Mouse (Mus musculus) embryonic facial prominence, embryonic 15.5 days (tissue): ENCODE data around the gene 4933430I17Rik. TPM values are rescaled to one million over a fixed set of nuclear protein-coding genes. Genes with fewer than 3 reads are reported as not detected.
A peak's percentile ranks its signal among the peaks of the same experiment; 100 is the strongest.

Experiments
- ATAC-seq: fragments of 200-750 bp; cut with Nextera tagmentation; 2 replicates; pipeline ENCODE4 v1.8.0; 2017; ENCODE audit warnings: low read depth, moderate TSS enrichment; ENCODE audit not compliant: insufficient number of reproducible peaks, low FRiP score, low TSS enrichment
- H3K27ac ChIP-seq: fragments of 300-500 bp; sonication (generic); replicated peaks from 2 replicates; pipeline ENCODE4 v1.5.1; 2015; ENCODE audit warnings: mild to moderate bottlenecking, inconsistent platforms
- H3K27me3 ChIP-seq: fragments of 300-500 bp; sonication (generic); 2 replicates; pipeline ENCODE4 v1.6.1; 2015; ENCODE audit warnings: inconsistent platforms
- H3K36me3 ChIP-seq: fragments of 300-500 bp; sonication (generic); 2 replicates; pipeline ENCODE4 v1.6.1; 2015; ENCODE audit warnings: mild to moderate bottlenecking, inconsistent platforms
- H3K4me1 ChIP-seq: fragments of 300-500 bp; sonication (generic); 2 replicates; pipeline ENCODE4 v1.6.1; 2015; ENCODE audit warnings: inconsistent platforms
- H3K4me2 ChIP-seq: fragments of 300-500 bp; sonication (generic); replicated peaks from 2 replicates; pipeline ENCODE4 v1.6.1; 2015; ENCODE audit warnings: mild to moderate bottlenecking, inconsistent platforms
- H3K4me3 ChIP-seq: fragments of 300-500 bp; sonication (generic); replicated peaks from 2 replicates; pipeline ENCODE4 v1.5.1; 2015; ENCODE audit warnings: mild to moderate bottlenecking, inconsistent platforms
- H3K9ac ChIP-seq: fragments of 300-500 bp; sonication (generic); 2 replicates; pipeline ENCODE4 v1.6.1; 2015; ENCODE audit warnings: inconsistent platforms
- H3K9me3 ChIP-seq: fragments of 300-500 bp; sonication (generic); replicated peaks from 2 replicates; pipeline ENCODE4 v1.6.1; 2016; ENCODE audit warnings: inconsistent platforms
- whole genome bisulfite sequencing: fragments of 180-500 bp; shearing (Covaris S2); methylation state at CpG from one replicate; pipeline ENCODE4 v1.1.7; 2015; 5-methylcytosine and 5-hydroxymethylcytosine counted together
- polyA plus RNA-seq: library from polyadenylated mRNA; unstranded; fragments of >200 nt; fragmentation: Nextera tagmentation; extraction: Ambion mirVana; gene quantifications from 2 replicates; pipeline ENCODE4 v1.2.1, GENCODE M21; 2015

4933430I17Rik gene
- polyA plus RNA-seq, 1 experiment from 2014 or later: 0.47 TPM

GRCm38 (mm10) chr4:62518416-62519121 lies 6.6 kb upstream of the 4933430I17Rik start:
- Histone ChIP-seq H3K9ac (0 out of 2 replicates have a peak overlapping the region, but pooled peaks have one; percentile 63), H3K27me3 (no peaks in the 10 kb centered on the region), H3K36me3 (peaks cover 15% of the 10 kb centered on the region; the same call in 1 of the 2 replicates), H3K4me3 (peak overlapping the region; percentile 79), H3K4me1 (peaks cover 52% of the 10 kb centered on the region), H3K27ac (peak overlapping the region; percentile 89), H3K9me3 (no peaks in the 10 kb centered on the region), H3K4me2 (peak overlapping the region; percentile 76)
- WGBS: 34% methylated on average over 13 of the region's 13 CpGs
- ATAC-seq: no peak

GRCm38 (mm10) chr4:62519122-62519848 lies 5.9 kb upstream of the 4933430I17Rik start:
- WGBS: under 1% methylated on average over 26 of the region's 26 CpGs
- no peaks in the 10 kb centered on the region for H3K9me3 ChIP-seq
- H3K27ac ChIP-seq: peak overlapping the region; percentile 89
- 0 out of 2 replicates have a peak, but pooled peaks cover 12% of the 10 kb centered on the region for H3K36me3 ChIP-seq
- peaks cover 56% of the 10 kb centered on the region for H3K4me1 ChIP-seq
- peak; percentile 66 for ATAC-seq
- no peaks in the 10 kb centered on the region for H3K27me3 ChIP-seq
- peak overlapping the region; percentile 76 for H3K4me2 ChIP-seq
- H3K9ac ChIP-seq: peak overlapping the region; percentile 63
- peak overlapping the region; percentile 79 for H3K4me3 ChIP-seq

- Histone ChIP-seq H3K27me3 (no peaks in the 10 kb centered on the region), H3K4me1 (peaks cover 57% of the 10 kb centered on the region)
- WGBS: 1% methylated on average over 37 of the region's 37 CpGs
These were observed 5.3 kb upstream of the 4933430I17Rik start, which contains the start of gene Alad for GRCm38 (mm10) chr4:62519849-62520233. Gene Alad (minus strand): TSS chr4:62519918.

GRCm38 (mm10) chr4:62520892-62521400 lies 4.2 kb upstream of the 4933430I17Rik start:
- Histone ChIP-seq H3K27ac (0 out of 2 replicates have a peak overlapping the region, but pooled peaks have one; percentile 89), H3K4me1 (peaks cover 48% of the 10 kb centered on the region), H3K27me3 (no peaks in the 10 kb centered on the region), H3K9ac (no peak overlapping the region), H3K4me2 (no peak overlapping the region), H3K9me3 (no peaks in the 10 kb centered on the region), H3K4me3 (no peak overlapping the region), H3K36me3 (0 out of 2 replicates have a peak, but pooled peaks cover 12% of the 10 kb centered on the region)
- no peak for ATAC-seq
- 86% methylated on average over 2 of the region's 2 CpGs for WGBS

More at GRCm38 (mm10) chr4:62519849-62520233, 5.3 kb upstream of the 4933430I17Rik start, which contains the start of gene Alad:
- H3K4me3 ChIP-seq: peak within 1 kb of the TSS; percentile 79
- H3K27ac ChIP-seq: peak within 1 kb of the TSS; percentile 89
- H3K9me3 ChIP-seq: no peaks in the 10 kb centered on the region
- peak; percentile 82 for ATAC-seq
- peak within 1 kb of the TSS; percentile 76 for H3K4me2 ChIP-seq
- 0 out of 2 replicates have a peak, but pooled peaks cover 12% of the 10 kb centered on the region for H3K36me3 ChIP-seq
- peak within 1 kb of the TSS; percentile 63 for H3K9ac ChIP-seq

DNA sequence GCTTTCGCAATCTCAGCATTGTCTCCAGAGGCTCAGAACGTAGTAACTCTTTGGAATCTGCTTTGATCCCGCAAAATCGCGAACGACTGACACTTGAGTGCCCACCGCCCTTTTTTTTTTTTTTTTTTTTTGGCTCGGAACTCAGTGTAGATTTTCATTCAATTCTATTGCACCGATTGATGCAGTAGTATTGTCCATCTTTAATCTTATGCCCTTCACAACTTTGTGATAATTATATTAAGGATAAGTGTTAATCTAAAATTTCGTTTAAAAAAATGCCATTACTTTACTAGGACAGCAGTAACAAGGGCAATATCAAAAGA lies 281 bp downstream of the 4933430I17Rik start:
- H3K27me3 ChIP-seq: no peaks in the 10 kb centered on the region
- peak overlapping the region; percentile 82 for H3K4me2 ChIP-seq
- peak overlapping the region; percentile 98; the same call in 1 of the 2 replicates for H3K27ac ChIP-seq
- ATAC-seq: no peak
- no peak overlapping the region for H3K9ac ChIP-seq
- WGBS: under 1% methylated on average over 10 of the region's 10 CpGs
- H3K36me3 ChIP-seq: 0 out of 2 replicates have a peak, but pooled peaks cover 12% of the 10 kb centered on the region
- H3K4me1 ChIP-seq: peaks cover 17% of the 10 kb centered on the region
- H3K4me3 ChIP-seq: peak overlapping the region; percentile 90
- H3K9me3 ChIP-seq: no peaks in the 10 kb centered on the region

GRCm38 (mm10) chr4:62526256-62526655 lies 1.1 kb downstream of the 4933430I17Rik start:
- H3K27ac ChIP-seq: no peak overlapping the region
- peaks cover 19% of the 10 kb centered on the region for H3K4me1 ChIP-seq
- no peaks in the 10 kb centered on the region for H3K9me3 ChIP-seq
- 0 out of 2 replicates have a peak, but pooled peaks cover 12% of the 10 kb centered on the region for H3K36me3 ChIP-seq
- ATAC-seq: no peak
- no peaks in the 10 kb centered on the region for H3K27me3 ChIP-seq
- no peak overlapping the region for H3K4me2 ChIP-seq
- no peak overlapping the region for H3K9ac ChIP-seq
- WGBS: 60% methylated on average over 2 of the region's 2 CpGs
- H3K4me3 ChIP-seq: no peak overlapping the region

- Histone ChIP-seq H3K9ac (no peak overlapping the region), H3K9me3 (no peaks in the 10 kb centered on the region), H3K4me2 (no peak overlapping the region), H3K27me3 (no peaks in the 10 kb centered on the region), H3K4me1 (peaks cover 19% of the 10 kb centered on the region), H3K4me3 (no peak overlapping the region), H3K36me3 (0 out of 2 replicates have a peak, but pooled peaks cover 10% of the 10 kb centered on the region), H3K27ac (no peak overlapping the region)
- no peak for ATAC-seq
- WGBS: 82% methylated on average over 4 of the region's 4 CpGs
These were observed 2.5 kb downstream of the 4933430I17Rik start for GRCm38 (mm10) chr4:62527655-62528054.

DNA sequence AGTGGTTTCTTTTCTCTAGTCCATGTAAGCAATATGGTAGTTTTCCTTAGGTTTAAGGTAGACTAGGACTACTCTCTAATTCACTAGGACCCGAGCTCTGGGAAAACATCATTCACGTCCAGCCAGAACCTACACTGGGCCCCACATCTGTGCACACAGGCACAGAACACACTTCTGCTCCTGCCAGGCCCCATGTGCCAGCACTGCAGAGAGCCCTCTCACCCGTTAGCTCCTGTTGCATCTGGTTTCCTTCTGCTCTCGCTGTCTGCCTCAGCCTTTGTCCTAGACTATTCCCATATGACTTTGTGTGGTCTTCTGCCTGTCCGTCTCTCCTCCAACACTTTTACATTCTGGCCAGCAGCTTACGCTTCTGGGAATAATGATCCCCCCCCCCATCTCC lies 8.6 kb downstream of the 4933430I17Rik start:
- 45% methylated on average over 6 of the region's 6 CpGs for WGBS
- H3K4me3 ChIP-seq: no peak overlapping the region
- 0 out of 2 replicates have a peak, but pooled peaks have one; percentile 39 for ATAC-seq
- no peaks in the 10 kb centered on the region for H3K9me3 ChIP-seq
- no peak overlapping the region for H3K4me2 ChIP-seq
- no peak overlapping the region for H3K9ac ChIP-seq
- no peaks in the 10 kb centered on the region for H3K36me3 ChIP-seq
- H3K27me3 ChIP-seq: no peaks in the 10 kb centered on the region
- no peak overlapping the region for H3K27ac ChIP-seq
- peaks cover 5% of the 10 kb centered on the region; the same call in 1 of the 2 replicates for H3K4me1 ChIP-seq

DNA sequence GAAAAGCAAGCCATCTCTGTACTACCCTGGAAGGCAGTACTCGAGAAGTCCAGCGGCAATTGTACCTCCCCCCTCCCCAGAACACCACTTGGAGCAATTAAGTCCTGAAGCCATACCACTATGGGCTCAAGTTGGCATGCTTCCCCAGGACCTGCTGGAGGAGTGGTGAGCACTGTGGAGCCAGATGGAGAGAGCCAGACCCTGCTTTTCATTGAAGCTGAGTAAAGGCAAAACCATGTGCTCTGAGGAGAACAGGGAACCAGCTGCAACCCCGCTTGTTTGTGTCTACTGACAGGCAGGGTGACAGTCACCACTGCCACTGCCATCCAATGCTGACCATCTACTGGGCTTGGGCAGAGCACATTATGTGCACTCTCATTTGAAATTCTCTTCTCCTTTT lies 16.6 kb downstream of the 4933430I17Rik start:
- no peak for ATAC-seq
- Histone ChIP-seq H3K9me3 (no peaks in the 10 kb centered on the region), H3K27me3 (no peaks in the 10 kb centered on the region), H3K27ac (no peak overlapping the region), H3K9ac (no peak overlapping the region), H3K4me3 (no peak overlapping the region), H3K4me2 (no peak overlapping the region), H3K4me1 (no peaks in the 10 kb centered on the region), H3K36me3 (no peaks in the 10 kb centered on the region)
- 68% methylated on average over 3 of the region's 3 CpGs for WGBS

DNA sequence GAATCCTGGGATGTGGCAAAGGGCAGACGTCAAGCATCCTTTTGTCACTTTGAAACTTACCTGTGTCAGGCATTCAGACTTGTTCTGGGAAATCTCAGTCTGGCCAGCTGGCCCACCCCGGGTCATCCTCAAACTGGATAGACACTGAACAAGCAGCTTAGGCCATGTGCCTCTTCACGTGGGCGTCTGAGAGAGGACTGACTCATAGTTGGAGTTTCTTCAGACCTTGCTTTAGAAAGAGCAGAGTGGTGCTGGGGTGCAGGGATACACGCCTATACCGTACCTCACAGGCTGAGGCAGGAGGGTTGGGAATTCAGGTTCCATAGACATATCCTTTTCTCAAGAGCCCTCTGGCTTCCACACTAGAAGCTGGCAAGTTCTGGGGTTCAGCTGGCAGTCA lies 18.6 kb downstream of the 4933430I17Rik start:
- Histone ChIP-seq H3K4me2 (no peak overlapping the region), H3K9me3 (no peaks in the 10 kb centered on the region), H3K9ac (no peak overlapping the region), H3K36me3 (no peaks in the 10 kb centered on the region), H3K4me3 (no peak overlapping the region), H3K4me1 (no peaks in the 10 kb centered on the region), H3K27me3 (no peaks in the 10 kb centered on the region), H3K27ac (no peak overlapping the region)
- whole genome bisulfite sequencing: 85% methylated on average over 6 of the region's 6 CpGs
- ATAC-seq: no peak

GRCm38 (mm10) chr4:62544801-62545200 lies 19.6 kb downstream of the 4933430I17Rik start:
- Histone ChIP-seq H3K4me1 (no peaks in the 10 kb centered on the region), H3K36me3 (no peaks in the 10 kb centered on the region), H3K9ac (no peak overlapping the region), H3K4me3 (no peak overlapping the region), H3K27me3 (no peaks in the 10 kb centered on the region), H3K27ac (no peak overlapping the region), H3K4me2 (no peak overlapping the region), H3K9me3 (no peaks in the 10 kb centered on the region)
- no peak for ATAC-seq
